Comparison of ENCODE assay signal across 8 mouse cellular contexts in genomic region chr8:121115948-121116347, GRCm38 (mm10). TPM values are rescaled to one million over a fixed set of nuclear protein-coding genes. Genes with fewer than 3 reads are reported as not detected.
DNase-seq lines count a peak whose midpoint lies in the region; ATAC-seq lines count a peak whose summit lies in the region.

TSS of gene Foxc2 (plus strand) at chr8:121116171.

- peaks cover 25% of the 10 kb centered on the region for H3K4me1 ChIP-seq in forebrain, embryonic 12.5 days

- 0 out of 2 replicates have a peak within 1 kb of the TSS, but pooled peaks have one; percentile 9 for H3K9ac ChIP-seq in forebrain, embryonic 12.5 days

- no peaks in the 10 kb centered on the region for H3K36me3 ChIP-seq in forebrain, embryonic 12.5 days (replicated peaks)

- peak within 1 kb of the TSS; percentile 32; the same call in 1 of the 2 replicates for H3K27ac ChIP-seq in forebrain, embryonic 12.5 days

- H3K9me3 ChIP-seq in forebrain, embryonic 12.5 days, result 0 out of 2 replicates have a peak, but pooled peaks cover 6% of the 10 kb centered on the region

- no peak for ATAC-seq in forebrain, embryonic 12.5 days (ENCODE audit: low FRiP score)

- DNase-seq in CD4-positive, CD25-positive, alpha-beta regulatory T cell, adult 2 months (ENCODE audit: low read depth, low spot score), result peak; percentile 89
- DNase-seq in adrenal gland, adult (ENCODE audit: inconsistent age in 2 of 2, low spot score in 1 of 2), result peak; percentile 87 to 95
- DNase-seq in heart, postnatal 25 days (ENCODE audit: low spot score), result peak; percentile 87
- peak; percentile 44 for DNase-seq in layer of hippocampus, adult 9-11 months
- peak; percentile 93 for DNase-seq in lung, postnatal 10 days
- peak; percentile 92 for DNase-seq in retina, postnatal 1 day
- DNase-seq in urinary bladder, postnatal 25 days (ENCODE audit: low spot score), result peak; percentile 70

- peak within 1 kb of the TSS; percentile 62 for H3K4me2 ChIP-seq in forebrain, embryonic 12.5 days

- WGBS in forebrain, embryonic 12.5 days, result 0% methylated on average over 25 of the region's 25 CpGs

- intact Hi-C loops in heart, postnatal 25 days (cut with DNase I), result no loop called here

- peak within 1 kb of the TSS; percentile 41 for H3K4me3 ChIP-seq in forebrain, embryonic 12.5 days (replicated peaks)

- peaks cover 96% of the 10 kb centered on the region for H3K27me3 ChIP-seq in forebrain, embryonic 12.5 days

RNA-seq across cellular contexts. Expression of gene Foxc2, which starts in this region (rescaled TPM):
- 3.3 and 4.6 TPM in 2 replicates for polyA plus RNA-seq in forebrain, embryonic 12.5 days (2016; fragmentation: Nextera tagmentation; extraction: Ambion mirVana)
- total RNA-seq in heart, postnatal 25 days (2021), result 1 to 10 TPM; 2.0 to 2.2 TPM
